Mouse (Mus musculus) telencephalon, adult 2 months (tissue): ENCODE results near the gene Gm9774.

Source experiments
- DNase-seq: peaks from one replicate; pipeline ENCODE4 v3.0.0-alpha.2; 2011; ENCODE audit warnings: low read depth, low spot score

Gm9774 gene

GRCm38 (mm10) chr3:92429323-92429722 is at the start of gene Gm9774:
Gm9774 (minus strand) TSS chr3:92429423.
- no peak for DNase-seq

DNA sequence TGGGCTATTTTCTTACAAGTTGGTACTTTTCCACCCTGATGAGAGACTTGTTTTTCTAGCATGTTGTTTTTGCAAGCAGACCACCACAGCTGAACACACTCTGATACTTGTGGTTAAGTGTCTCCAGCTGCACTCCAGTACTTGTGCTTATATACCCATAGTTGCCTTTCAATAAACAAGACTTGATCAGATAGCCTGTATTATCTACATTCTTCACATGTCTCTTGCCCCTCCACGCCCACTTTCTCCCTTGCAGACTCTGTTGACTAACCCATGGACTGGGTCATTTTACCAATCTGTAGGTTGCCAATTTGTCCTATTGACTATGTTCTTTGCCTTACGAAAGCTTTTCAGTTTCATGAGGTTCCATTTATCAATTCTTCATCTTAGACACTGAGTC is 40.9 kb upstream of the Gm9774 start:
- DNase-seq: no peak

DNA sequence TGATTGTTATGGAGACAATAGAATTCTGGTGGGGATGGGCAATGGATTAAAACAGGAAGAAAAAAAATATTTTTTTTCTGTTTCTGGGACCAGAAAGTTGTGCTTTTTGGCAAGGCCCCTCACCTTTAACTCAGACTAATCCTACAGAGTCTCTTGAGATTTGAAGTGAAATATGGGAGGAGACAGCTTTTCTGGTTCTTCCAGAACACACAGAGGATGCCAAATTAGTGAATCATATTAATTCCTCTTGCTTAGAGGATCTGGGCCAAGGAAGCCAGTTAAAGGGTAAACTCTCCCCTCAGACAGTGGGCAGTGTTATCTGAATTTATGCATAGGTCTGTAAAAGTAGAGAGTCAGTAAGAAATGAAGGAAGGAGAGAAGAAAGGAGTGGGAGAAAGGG is 38.2 kb upstream of the Gm9774 start:
- DNase-seq: no peak

DNA sequence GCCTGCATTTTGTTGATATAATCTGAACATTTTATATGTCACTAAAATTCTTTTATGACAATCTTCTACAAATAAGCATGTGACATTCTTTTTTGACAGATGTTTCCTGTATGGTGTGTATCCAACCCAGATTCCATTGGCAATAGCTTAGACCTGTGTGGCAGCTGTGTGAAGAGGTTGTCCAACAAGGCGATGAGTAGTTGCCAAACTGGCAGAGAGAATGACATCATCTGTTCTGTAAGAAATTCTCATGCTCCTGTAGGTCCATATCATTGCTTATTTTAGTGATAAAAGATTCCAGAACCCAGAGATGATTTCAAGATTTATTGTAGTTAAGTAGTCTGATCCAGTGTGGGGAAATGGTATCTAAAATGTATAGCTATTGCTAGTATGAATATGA is 37.4 kb upstream of the Gm9774 start:
- no peak for DNase-seq

GRCm38 (mm10) chr3:92458620-92459019 is 29.4 kb upstream of the Gm9774 start, which contains the start of gene Sprr3:
Sprr3 (minus strand) TSS chr3:92458720.
- no peak for DNase-seq

- DNase-seq: no peak
These were observed 25.9 kb upstream of the Gm9774 start for GRCm38 (mm10) chr3:92455151-92455550.

DNA sequence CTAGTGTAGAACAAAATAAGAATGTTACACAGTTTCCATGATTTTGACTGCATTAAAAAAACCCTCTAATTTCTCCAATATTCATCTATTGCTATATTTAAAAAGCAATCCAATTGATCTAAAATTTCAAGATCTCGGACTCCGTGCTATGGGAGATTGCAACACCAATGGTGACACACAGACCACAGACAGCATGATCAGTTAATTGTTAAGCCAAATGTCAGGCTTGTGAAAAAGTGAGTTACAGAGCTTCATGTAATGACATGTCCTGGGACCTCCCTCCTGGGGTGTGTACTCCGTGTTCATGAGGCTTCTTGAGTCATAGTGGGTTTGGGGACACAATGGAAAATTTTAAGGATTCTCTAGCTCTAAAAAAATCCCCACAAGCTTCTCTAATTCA is 11.0 kb upstream of the Gm9774 start:
- DNase-seq: no peak

- no peak for DNase-seq
These were observed 9.5 kb upstream of the Gm9774 start, which contains the start of gene Sprr1b for GRCm38 (mm10) chr3:92438689-92439088. Sprr1b (minus strand) TSS chr3:92438789.

GRCm38 (mm10) chr3:92432282-92432681 is 3.1 kb upstream of the Gm9774 start, which contains the start of gene Sprr2k:
Sprr2k (plus strand) TSS chr3:92432582.
- no peak for DNase-seq

- no peak for DNase-seq
These were observed 11.4 kb downstream of the Gm9774 start, which contains the start of gene Sprr2j-ps for GRCm38 (mm10) chr3:92417782-92418181. Sprr2j-ps (plus strand) TSS chr3:92418082.

DNA sequence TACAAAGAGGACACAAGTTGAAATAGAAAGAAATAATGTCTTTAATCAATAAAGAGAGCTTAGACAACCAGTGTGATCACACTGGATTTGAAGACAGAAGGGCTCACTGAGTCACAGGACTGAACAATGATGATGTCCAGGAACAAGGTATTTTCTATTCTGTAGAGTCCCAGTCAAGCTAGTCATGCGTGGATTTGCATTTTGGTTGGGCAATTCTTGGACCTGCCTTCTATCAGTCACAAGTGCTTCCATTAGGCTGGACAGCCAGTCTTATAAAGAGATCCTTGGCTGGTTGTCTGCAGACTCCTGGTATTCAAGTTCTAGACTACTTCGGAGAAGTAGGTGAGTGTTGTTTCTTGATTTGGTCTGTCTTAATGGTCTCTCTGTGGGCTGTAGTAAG is 21.5 kb downstream of the Gm9774 start, which contains the start of gene Sprr2i:
Gene Sprr2i (plus strand): TSS at position 301 of the 400 bp plus-strand sequence.
- no peak for DNase-seq

DNA sequence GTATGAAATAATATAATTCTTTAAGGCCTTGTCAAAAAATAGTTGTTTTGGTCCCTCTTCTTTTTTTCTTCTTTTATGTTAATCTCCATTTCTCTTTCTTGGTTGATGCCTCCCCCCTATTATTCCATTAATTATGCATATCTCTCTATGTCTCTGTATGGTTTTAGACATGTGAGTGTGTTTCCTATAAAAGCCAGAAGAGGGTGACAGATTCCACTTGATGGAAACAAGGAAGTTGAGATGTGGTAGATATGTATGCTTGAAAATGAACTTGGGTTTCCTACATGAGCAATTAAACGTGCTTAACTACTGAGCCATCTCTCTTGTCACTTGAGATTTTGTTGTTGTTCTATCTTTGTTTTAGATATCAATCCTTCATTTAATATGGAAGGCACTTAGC is 34.9 kb downstream of the Gm9774 start:
- no peak for DNase-seq

- DNase-seq: no peak
These were observed 43.8 kb downstream of the Gm9774 start, which contains the start of gene Sprr2h for GRCm38 (mm10) chr3:92385385-92385784. Sprr2h (plus strand) TSS chr3:92385685.
